Mouse (Mus musculus) megakaryocyte, embryonic 14.5 days (primary cell): ENCODE data around the gene Vmn2r34.
"Not testable (repeated sequence)": the region's sequence is repeated elsewhere in the genome, so short reads cannot be mapped to it uniquely, and the experiment has no call there.

ENCODE experiments used
- FLI1 ChIP-seq: IDR thresholded peaks from 2 replicates; pipeline ENCODE4 v1.6.1; 2012; ENCODE audit warnings: low read length, inconsistent platforms, mixed read lengths
- GATA1 ChIP-seq: IDR thresholded peaks from 3 replicates; pipeline ENCODE4 v1.6.1; 2012; ENCODE audit warnings: mixed read lengths, low read length, inconsistent platforms, borderline replicate concordance

DNA sequence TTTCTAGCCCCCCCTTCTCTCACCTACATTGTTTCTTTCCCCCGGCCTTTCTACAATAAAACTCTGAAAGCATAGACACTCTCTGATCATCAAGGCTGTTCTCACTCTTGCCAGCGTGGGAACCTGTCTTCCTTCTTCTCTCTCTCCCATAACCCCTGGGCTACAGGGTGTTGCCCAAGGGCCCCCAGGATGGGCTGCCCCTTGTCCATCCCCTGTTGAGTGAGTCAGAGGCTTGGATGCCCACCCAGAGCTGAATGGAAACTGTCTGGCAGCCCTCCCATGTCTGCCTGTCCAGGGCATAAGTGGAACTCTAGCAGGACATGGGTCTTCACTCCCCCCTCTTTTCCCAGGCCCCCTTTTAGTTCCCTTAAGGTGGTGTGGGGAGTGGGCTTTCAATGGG lies 15.3 kb downstream of the Vmn2r34 start:
- TF ChIP-seq GATA1, FLI1: not testable (repeated sequence)
